Mouse (Mus musculus): Measurements from ENCODE around the gene Gatad1. TPM values are rescaled to one million over a fixed set of nuclear protein-coding genes. Genes with fewer than 3 reads are reported as not detected.

The Gatad1 gene
- polyA plus RNA-seq (2012; rRNA removed) = 66.9 and 78.6 TPM in 2 replicates

DNA sequence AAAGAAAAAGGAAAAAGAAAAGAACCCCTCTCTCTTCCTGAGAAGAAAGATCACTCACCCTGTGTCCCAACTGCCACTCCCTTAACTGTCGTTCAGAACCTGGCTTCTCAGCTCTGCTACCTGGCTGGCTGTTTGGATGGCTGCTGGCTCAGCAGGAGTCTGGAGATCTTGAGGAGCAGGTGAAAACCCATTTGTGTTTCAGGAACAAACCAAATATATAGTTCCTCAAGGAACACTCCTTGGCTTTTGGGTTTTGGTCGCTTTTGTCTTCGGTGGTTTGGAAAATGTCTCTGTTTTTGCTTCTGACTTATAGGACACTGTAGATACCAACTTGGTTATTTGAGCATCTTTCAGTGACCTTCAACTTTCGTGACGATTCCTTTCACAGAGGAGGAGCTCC is at the start of gene Gatad1:
TSS of gene Gatad1 (minus strand) at position 101 of the 400 bp plus-strand sequence.

DNA sequence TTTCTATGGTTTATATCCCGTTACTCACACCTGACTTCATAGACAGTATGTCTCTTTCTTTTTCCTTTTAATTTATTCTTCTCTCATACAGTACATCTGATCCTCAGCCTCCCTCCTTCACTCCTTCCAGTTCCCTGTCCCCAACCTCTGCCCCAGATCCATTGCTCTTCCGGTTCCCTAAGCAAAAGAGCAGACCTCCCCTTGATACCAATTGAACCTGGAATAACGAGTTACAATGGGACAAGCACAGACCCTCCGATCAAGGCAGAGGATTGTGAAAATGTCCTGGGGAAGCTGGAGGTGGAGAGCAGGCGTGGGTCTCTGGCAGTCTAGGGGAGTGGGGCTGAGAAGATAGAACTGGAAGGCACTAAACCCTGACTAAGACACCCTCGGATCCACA is 6.1 kb downstream of the Gatad1 start, which contains the start of gene Tmbim7:
TSS of gene Tmbim7 (plus strand) at position 301 of the 400 bp plus-strand sequence.

DNA sequence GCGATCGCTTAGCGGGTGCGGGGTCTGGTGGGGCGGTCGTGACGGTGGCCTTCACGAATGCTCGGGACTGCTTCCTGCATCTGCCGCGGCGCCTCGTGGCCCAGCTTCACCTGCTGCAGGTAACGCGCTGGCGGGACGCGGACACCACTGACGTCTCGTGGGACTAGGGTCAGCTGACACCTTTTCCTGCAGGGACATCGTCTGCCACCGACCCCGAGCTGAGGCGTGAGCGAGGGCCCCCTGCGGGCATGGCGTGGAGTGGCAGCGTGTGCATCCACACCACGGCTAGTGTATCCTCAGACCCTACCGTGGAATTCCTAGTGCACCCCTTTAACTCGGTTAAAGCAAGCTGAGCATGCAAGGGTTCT is 60.6 kb downstream of the Gatad1 start, which contains the start of gene Rbm48:
TSS of gene Rbm48 (minus strand) at position 187 of the 368 bp plus-strand sequence.

GRCm38 (mm10) chr5:3595693-3596398 is 61.1 kb downstream of the Gatad1 start, which contains the start of gene Pex1:
Gene Pex1 (plus strand): TSS chr5:3596066.

Other genes starting within 250 kb of the Gatad1 start
- 30.5 and 32.9 TPM in 2 replicates for gene Fam133b, start 113.4 kb downstream of the Gatad1 start, polyA plus RNA-seq (2012; rRNA removed)
- 5.6 and 6.0 TPM in 2 replicates for gene 1700109H08Rik, start 85.6 kb downstream of the Gatad1 start, polyA plus RNA-seq (2012; rRNA removed)
- 25.2 and 27.0 TPM in 2 replicates for gene Pex1, start 61.1 kb downstream of the Gatad1 start, polyA plus RNA-seq (2012; rRNA removed)
- 10.8 and 11.8 TPM in 2 replicates for gene Rbm48, start 60.6 kb downstream of the Gatad1 start, polyA plus RNA-seq (2012; rRNA removed)
- not detected in 2 replicates for gene Tmbim7, start 6.0 kb downstream of the Gatad1 start, polyA plus RNA-seq (2012; rRNA removed)
- gene Ankib1, start 145.7 kb upstream of the Gatad1 start, polyA plus RNA-seq (2012; rRNA removed) = 19.5 and 20.5 TPM in 2 replicates
- gene Krit1, start 146.0 kb upstream of the Gatad1 start, polyA plus RNA-seq (2012; rRNA removed) = 47.3 and 56.5 TPM in 2 replicates
- 0.09 and 0.11 TPM in 2 replicates for gene Lrrd1, start 188.0 kb upstream of the Gatad1 start, polyA plus RNA-seq (2012; rRNA removed)
- gene Mterf1a, start 236.7 kb upstream of the Gatad1 start, polyA plus RNA-seq (2012; rRNA removed) = 6.2 and 6.3 TPM in 2 replicates